Comparison of ENCODE assay signal across 8 mouse cellular contexts in the genomic region with DNA sequence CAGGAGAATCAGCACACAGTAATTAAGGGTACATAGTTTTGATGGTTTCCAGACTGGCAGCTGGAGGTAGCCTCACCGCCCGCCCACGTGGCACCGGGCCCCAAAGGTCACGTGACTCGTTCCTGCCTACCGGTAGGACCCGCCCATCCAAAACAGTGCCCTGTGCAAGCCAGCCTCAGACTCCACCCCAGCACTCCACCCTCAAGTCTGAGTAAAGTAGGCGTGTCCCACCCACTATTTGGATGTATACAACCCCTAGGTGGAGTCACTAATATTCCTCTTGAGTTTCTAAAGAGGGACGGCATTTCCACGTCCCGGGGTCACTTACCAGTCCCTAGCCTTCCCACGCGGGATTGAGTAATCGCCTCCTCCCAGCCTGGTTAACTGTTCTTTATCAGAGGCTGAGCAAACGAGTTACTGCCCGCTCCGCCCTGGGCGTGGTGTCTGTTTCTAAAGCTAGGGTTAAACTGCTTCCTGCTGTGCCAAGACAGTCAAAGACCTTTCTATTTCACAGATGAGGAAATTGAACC. TPM values are rescaled to one million over a fixed set of nuclear protein-coding genes. Genes with fewer than 3 reads are reported as not detected.
DNase-seq lines count a peak whose midpoint lies in the region; ATAC-seq and TF ChIP-seq lines count a peak whose summit lies in the region.

No protein-coding gene starts in this region.

- H3K27me3 ChIP-seq in forebrain, embryonic 16.5 days (replicated peaks; ENCODE audit: control insufficient read depth, insufficient read depth, low read length) = peaks cover 29% of the 10 kb centered on the region
- peaks cover 38% of the 10 kb centered on the region for H3K27me3 ChIP-seq in hindbrain, embryonic 11.5 days (ENCODE audit: control insufficient read depth, insufficient read depth, low read length)
- H3K27me3 ChIP-seq in limb, embryonic 15.5 days = peaks cover 10% of the 10 kb centered on the region; the same call in 1 of the 2 replicates
- H3K27me3 ChIP-seq in midbrain, embryonic 16.5 days (ENCODE audit: control insufficient read depth, insufficient read depth, low read depth, low read length) = peaks cover 27% of the 10 kb centered on the region
- no peaks in the 10 kb centered on the region for H3K27me3 ChIP-seq in stomach, embryonic 16.5 days (ENCODE audit: control insufficient read depth, insufficient read depth, low read length)

- peaks cover 14% of the 10 kb centered on the region for H3K36me3 ChIP-seq in ES-E14 (ENCODE audit: control insufficient read depth, insufficient read depth, low read length, poor library complexity, severe bottlenecking)
- H3K36me3 ChIP-seq in forebrain, embryonic 16.5 days (ENCODE audit: control insufficient read depth, insufficient read depth) = no peaks in the 10 kb centered on the region
- no peaks in the 10 kb centered on the region for H3K36me3 ChIP-seq in hindbrain, embryonic 11.5 days (ENCODE audit: control insufficient read depth, insufficient read depth, low read length)
- H3K36me3 ChIP-seq in limb, embryonic 15.5 days = peaks cover 10% of the 10 kb centered on the region
- no peaks in the 10 kb centered on the region for H3K36me3 ChIP-seq in midbrain, embryonic 16.5 days (ENCODE audit: control insufficient read depth, insufficient read depth, low read length)
- no peaks in the 10 kb centered on the region for H3K36me3 ChIP-seq in stomach, embryonic 16.5 days (ENCODE audit: control insufficient read depth, insufficient read depth, low read length)

- no peak for TF ChIP-seq CTCF in bone marrow macrophage, adult 2 months (IDR thresholded peaks at IDR 0.05; ENCODE audit: low read depth, low read length)

- in situ Hi-C loops in ES-E14 (cut with MboI; ENCODE audit: low sequenced_read_pairs in 2 of 2, unreplicated experiment in 2 of 2) = no loop called here

- no peak for ATAC-seq in forebrain, embryonic 16.5 days
- ATAC-seq in hindbrain, embryonic 11.5 days (ENCODE audit: low FRiP score) = peak; percentile 38; the same call in 1 of the 2 replicates
- peak; percentile 78 for ATAC-seq in limb, embryonic 15.5 days (ENCODE audit: insufficient number of reproducible peaks, low FRiP score, low TSS enrichment, low read depth)
- ATAC-seq in midbrain, embryonic 16.5 days = no peak
- ATAC-seq in stomach, embryonic 16.5 days (ENCODE audit: insufficient read depth, low FRiP score) = peak; percentile 84

- peak; percentile 89 for DNase-seq in ES-E14 (ENCODE audit: low read depth, low spot score)
- peak; percentile 72 for DNase-seq in hindbrain, embryonic 11.5 days (ENCODE audit: low spot score)
- no peak for DNase-seq in layer of hippocampus, adult 18-20 months (ENCODE audit: low spot score in 2 of 2)

- peak overlapping the region; percentile 69; the same call in 1 of the 2 replicates for H3K27ac ChIP-seq in ES-E14 (ENCODE audit: insufficient read depth, low read depth, low read length, poor library complexity, severe bottlenecking)
- H3K27ac ChIP-seq in bone marrow macrophage, adult 2 months (ENCODE audit: insufficient read depth, low read depth, low read length) = peak overlapping the region; percentile 92
- H3K27ac ChIP-seq in forebrain, embryonic 16.5 days (ENCODE audit: low read length) = no peak overlapping the region
- no peak overlapping the region for H3K27ac ChIP-seq in hindbrain, embryonic 11.5 days (ENCODE audit: low read depth, low read length)
- peak overlapping the region; percentile 83 for H3K27ac ChIP-seq in limb, embryonic 15.5 days
- H3K27ac ChIP-seq in midbrain, embryonic 16.5 days (ENCODE audit: low read length) = no peak overlapping the region
- H3K27ac ChIP-seq in stomach, embryonic 16.5 days (ENCODE audit: low read length) = peak overlapping the region; percentile 97

- TF ChIP-seq POLR2A in bone marrow macrophage, adult 2 months (IDR thresholded peaks at IDR 0.05; ENCODE audit: borderline replicate concordance, low read depth, low read length) = no peak

- 3% methylated on average over 19 of the region's 19 CpGs for WGBS in forebrain, embryonic 16.5 days
- WGBS in hindbrain, embryonic 11.5 days = 1% methylated on average over 19 of the region's 19 CpGs
- 1% methylated on average over 19 of the region's 19 CpGs for WGBS in limb, embryonic 15.5 days
- 4% methylated on average over 19 of the region's 19 CpGs for WGBS in midbrain, embryonic 16.5 days
- WGBS in stomach, embryonic 16.5 days = 3% methylated on average over 19 of the region's 19 CpGs

- peak overlapping the region; percentile 74 for H3K9ac ChIP-seq in ES-E14 (ENCODE audit: insufficient read depth, low read depth, low read length, poor library complexity, severe bottlenecking)
- H3K9ac ChIP-seq in forebrain, embryonic 16.5 days (replicated peaks; ENCODE audit: low read depth, low read length) = no peak overlapping the region
- H3K9ac ChIP-seq in hindbrain, embryonic 11.5 days (ENCODE audit: low read depth, low read length) = no peak overlapping the region
- H3K9ac ChIP-seq in limb, embryonic 15.5 days = peak overlapping the region; percentile 50
- H3K9ac ChIP-seq in midbrain, embryonic 16.5 days (ENCODE audit: low read depth, low read length) = peak overlapping the region; percentile 52; the same call in 1 of the 2 replicates
- peak overlapping the region; percentile 82 for H3K9ac ChIP-seq in stomach, embryonic 16.5 days (ENCODE audit: low read length)

- peaks cover 8 to 29% of the 10 kb centered on the region in 2 experiments; a peak in 3 of 4 replicates for H3K4me1 ChIP-seq in ES-E14 (ENCODE audit: control insufficient read depth in 2 of 2, insufficient read depth in 2 of 2, low read length in 2 of 2, poor library complexity in 1 of 2)
- peaks cover 25% of the 10 kb centered on the region for H3K4me1 ChIP-seq in bone marrow macrophage, adult 2 months (ENCODE audit: control insufficient read depth, insufficient read depth, low read length)
- H3K4me1 ChIP-seq in forebrain, embryonic 16.5 days (replicated peaks; ENCODE audit: control insufficient read depth, insufficient read depth, low read length) = peaks cover 26% of the 10 kb centered on the region
- H3K4me1 ChIP-seq in hindbrain, embryonic 11.5 days (replicated peaks; ENCODE audit: control insufficient read depth, insufficient read depth, low read length) = peaks cover 18% of the 10 kb centered on the region
- peaks cover 54% of the 10 kb centered on the region for H3K4me1 ChIP-seq in limb, embryonic 15.5 days
- peaks cover 20% of the 10 kb centered on the region for H3K4me1 ChIP-seq in midbrain, embryonic 16.5 days (ENCODE audit: control insufficient read depth, insufficient read depth, low read length)
- H3K4me1 ChIP-seq in stomach, embryonic 16.5 days (ENCODE audit: control insufficient read depth, insufficient read depth, low read length) = peaks cover 43% of the 10 kb centered on the region

- peak overlapping the region; percentile 47 for H3K4me2 ChIP-seq in forebrain, embryonic 16.5 days (ENCODE audit: low read length)
- peak overlapping the region; percentile 75 for H3K4me2 ChIP-seq in hindbrain, embryonic 11.5 days (replicated peaks; ENCODE audit: low read depth, low read length)
- H3K4me2 ChIP-seq in limb, embryonic 15.5 days = peak overlapping the region; percentile 93
- H3K4me2 ChIP-seq in midbrain, embryonic 16.5 days (ENCODE audit: low read length) = peak overlapping the region; percentile 48
- peak overlapping the region; percentile 83 for H3K4me2 ChIP-seq in stomach, embryonic 16.5 days (ENCODE audit: low read depth, low read length)

- H3K4me3 ChIP-seq in ES-E14 (ENCODE audit: insufficient read depth in 1 of 2, low read depth in 1 of 2, low read length in 2 of 2, poor library complexity in 1 of 2, severe bottlenecking in 1 of 2) = peak overlapping the region; percentile 73 to 78
- H3K4me3 ChIP-seq in bone marrow macrophage, adult 2 months (ENCODE audit: insufficient read depth, low read length) = peak overlapping the region; percentile 75
- H3K4me3 ChIP-seq in forebrain, embryonic 16.5 days (replicated peaks; ENCODE audit: low read length) = peak overlapping the region; percentile 19
- peak overlapping the region; percentile 34 for H3K4me3 ChIP-seq in hindbrain, embryonic 11.5 days (ENCODE audit: low read depth, low read length)
- peak overlapping the region; percentile 46 for H3K4me3 ChIP-seq in limb, embryonic 15.5 days
- peak overlapping the region; percentile 20 for H3K4me3 ChIP-seq in midbrain, embryonic 16.5 days (ENCODE audit: low read depth, low read length)
- H3K4me3 ChIP-seq in stomach, embryonic 16.5 days (replicated peaks; ENCODE audit: low read length) = peak overlapping the region; percentile 61

- no peaks in the 10 kb centered on the region for H3K9me3 ChIP-seq in ES-E14 (ENCODE audit: control insufficient read depth, insufficient read depth, low read depth, low read length)
- no peaks in the 10 kb centered on the region for H3K9me3 ChIP-seq in forebrain, embryonic 16.5 days (ENCODE audit: control insufficient read depth, low read length)
- H3K9me3 ChIP-seq in hindbrain, embryonic 11.5 days (ENCODE audit: control insufficient read depth, low read length) = no peaks in the 10 kb centered on the region
- H3K9me3 ChIP-seq in limb, embryonic 15.5 days = no peaks in the 10 kb centered on the region
- no peaks in the 10 kb centered on the region; the same call in 1 of the 2 replicates for H3K9me3 ChIP-seq in midbrain, embryonic 16.5 days (replicated peaks; ENCODE audit: control insufficient read depth, low read length, poor library complexity, severe bottlenecking)
- no peaks in the 10 kb centered on the region for H3K9me3 ChIP-seq in stomach, embryonic 16.5 days (replicated peaks; ENCODE audit: control insufficient read depth, low read length)

RNA-seq across cellular contexts. Expression of a gene that starts 1.2 kb away (rescaled TPM):
- total RNA-seq in ES-E14 (2012; rRNA removed) = 3.9 and 7.6 TPM in 2 replicates
- 2.1 and 2.7 TPM in 2 replicates for polyA plus RNA-seq in bone marrow macrophage, adult 2 months (2012; ENCODE audit: insufficient read depth, insufficient read length, missing spikeins)
- polyA plus RNA-seq in forebrain, embryonic 16.5 days (2015; fragmentation: Nextera tagmentation; extraction: Ambion mirVana) = 0.78 and 0.99 TPM in 2 replicates
- 0.86 and 0.93 TPM in 2 replicates for polyA plus RNA-seq in hindbrain, embryonic 11.5 days (2014; fragmentation: Nextera tagmentation; extraction: Ambion mirVana)
- polyA plus RNA-seq in limb, embryonic 15.5 days (2015; fragmentation: Nextera tagmentation; extraction: Ambion mirVana) = 1.2 and 2.0 TPM in 2 replicates
- 0.73 and 1.6 TPM in 2 replicates for polyA plus RNA-seq in midbrain, embryonic 16.5 days (2015; fragmentation: Nextera tagmentation; extraction: Ambion mirVana)
- polyA plus RNA-seq in stomach, embryonic 16.5 days (2015; fragmentation: Nextera tagmentation; extraction: Ambion mirVana) = 3.2 and 3.7 TPM in 2 replicates
- 1 to 10 TPM in 1 of 2 experiments, under 1 TPM in 1; 0.72 to 1.1 TPM for total RNA-seq in layer of hippocampus, adult 18-20 months (2021)

RNA-seq across cellular contexts. Expression of a gene that starts 1.4 kb away (rescaled TPM):
- total RNA-seq in ES-E14 (2012; rRNA removed) = 36.0 and 79.1 TPM in 2 replicates
- polyA plus RNA-seq in bone marrow macrophage, adult 2 months (2012; ENCODE audit: insufficient read depth, insufficient read length, missing spikeins) = 16.7 and 36.7 TPM in 2 replicates
- 2.7 and 3.3 TPM in 2 replicates for polyA plus RNA-seq in forebrain, embryonic 16.5 days (2015; fragmentation: Nextera tagmentation; extraction: Ambion mirVana)
- 8.1 and 9.5 TPM in 2 replicates for polyA plus RNA-seq in hindbrain, embryonic 11.5 days (2014; fragmentation: Nextera tagmentation; extraction: Ambion mirVana)
- polyA plus RNA-seq in limb, embryonic 15.5 days (2015; fragmentation: Nextera tagmentation; extraction: Ambion mirVana) = 24.5 and 25.9 TPM in 2 replicates
- polyA plus RNA-seq in midbrain, embryonic 16.5 days (2015; fragmentation: Nextera tagmentation; extraction: Ambion mirVana) = 4.2 and 4.5 TPM in 2 replicates
- 31.6 and 36.8 TPM in 2 replicates for polyA plus RNA-seq in stomach, embryonic 16.5 days (2015; fragmentation: Nextera tagmentation; extraction: Ambion mirVana)
- 10 to 100 TPM in 1 of 2 experiments, 1 to 10 TPM in 1; 5.9 to 10.6 TPM for total RNA-seq in layer of hippocampus, adult 18-20 months (2021)

RNA-seq across cellular contexts. Expression of a gene that starts 16.8 kb away (rescaled TPM):
- total RNA-seq in ES-E14 (2012; rRNA removed) = not detected in 2 replicates
- not detected in 2 replicates for polyA plus RNA-seq in bone marrow macrophage, adult 2 months (2012; ENCODE audit: insufficient read depth, insufficient read length, missing spikeins)
- not detected in 2 replicates for polyA plus RNA-seq in forebrain, embryonic 16.5 days (2015; fragmentation: Nextera tagmentation; extraction: Ambion mirVana)
- 1.5 TPM in 1 of 2 replicates, not detected in the other for polyA plus RNA-seq in hindbrain, embryonic 11.5 days (2014; fragmentation: Nextera tagmentation; extraction: Ambion mirVana)
- 0.55 TPM in 1 of 2 replicates, not detected in the other for polyA plus RNA-seq in limb, embryonic 15.5 days (2015; fragmentation: Nextera tagmentation; extraction: Ambion mirVana)
- polyA plus RNA-seq in midbrain, embryonic 16.5 days (2015; fragmentation: Nextera tagmentation; extraction: Ambion mirVana) = not detected in 2 replicates
- polyA plus RNA-seq in stomach, embryonic 16.5 days (2015; fragmentation: Nextera tagmentation; extraction: Ambion mirVana) = 2.5 and 4.7 TPM in 2 replicates
- total RNA-seq in layer of hippocampus, adult 18-20 months (2021) = under 1 TPM in 1 of 2 experiments, not detected in 1; 0.40 TPM

RNA-seq across cellular contexts. Expression of a gene that starts 28.8 kb away (rescaled TPM):
- 0.40 and 0.42 TPM in 2 replicates for total RNA-seq in ES-E14 (2012; rRNA removed)
- polyA plus RNA-seq in bone marrow macrophage, adult 2 months (2012; ENCODE audit: insufficient read depth, insufficient read length, missing spikeins) = 4.0 and 5.0 TPM in 2 replicates
- 0.19 and 0.90 TPM in 2 replicates for polyA plus RNA-seq in forebrain, embryonic 16.5 days (2015; fragmentation: Nextera tagmentation; extraction: Ambion mirVana)
- 0.83 and 1.2 TPM in 2 replicates for polyA plus RNA-seq in hindbrain, embryonic 11.5 days (2014; fragmentation: Nextera tagmentation; extraction: Ambion mirVana)
- polyA plus RNA-seq in limb, embryonic 15.5 days (2015; fragmentation: Nextera tagmentation; extraction: Ambion mirVana) = 0.50 and 0.71 TPM in 2 replicates
- polyA plus RNA-seq in midbrain, embryonic 16.5 days (2015; fragmentation: Nextera tagmentation; extraction: Ambion mirVana) = 0.99 and 1.6 TPM in 2 replicates
- 0.16 and 0.68 TPM in 2 replicates for polyA plus RNA-seq in stomach, embryonic 16.5 days (2015; fragmentation: Nextera tagmentation; extraction: Ambion mirVana)
- total RNA-seq in layer of hippocampus, adult 18-20 months (2021) = 1 to 10 TPM; 1.5 to 2.2 TPM

RNA-seq across cellular contexts. Expression of a gene that starts 28.8 kb away (rescaled TPM):
- total RNA-seq in ES-E14 (2012; rRNA removed) = 69.6 and 98.0 TPM in 2 replicates
- 183 and 189 TPM in 2 replicates for polyA plus RNA-seq in bone marrow macrophage, adult 2 months (2012; ENCODE audit: insufficient read depth, insufficient read length, missing spikeins)
- 13.1 and 14.4 TPM in 2 replicates for polyA plus RNA-seq in forebrain, embryonic 16.5 days (2015; fragmentation: Nextera tagmentation; extraction: Ambion mirVana)
- polyA plus RNA-seq in hindbrain, embryonic 11.5 days (2014; fragmentation: Nextera tagmentation; extraction: Ambion mirVana) = 28.0 and 33.7 TPM in 2 replicates
- 74.0 and 85.6 TPM in 2 replicates for polyA plus RNA-seq in limb, embryonic 15.5 days (2015; fragmentation: Nextera tagmentation; extraction: Ambion mirVana)
- polyA plus RNA-seq in midbrain, embryonic 16.5 days (2015; fragmentation: Nextera tagmentation; extraction: Ambion mirVana) = 12.8 and 13.8 TPM in 2 replicates
- 129 and 157 TPM in 2 replicates for polyA plus RNA-seq in stomach, embryonic 16.5 days (2015; fragmentation: Nextera tagmentation; extraction: Ambion mirVana)
- 10 to 100 TPM; 12.3 to 12.4 TPM for total RNA-seq in layer of hippocampus, adult 18-20 months (2021)

Comparison
In these comparisons a context has a peak if more than half of its experiments do, and no peak if none do; other contexts are left out.
1. DNase-seq: peak in ES-E14 (single experiment) and hindbrain, embryonic 11.5 days (single experiment); none in layer of hippocampus, adult 18-20 months (0 of 2).
2. H3K27ac ChIP-seq: peak in ES-E14 (single experiment), bone marrow macrophage, adult 2 months (single experiment), limb, embryonic 15.5 days (single experiment) and stomach, embryonic 16.5 days (single experiment); none in forebrain, embryonic 16.5 days (single experiment), hindbrain, embryonic 11.5 days (single experiment) and midbrain, embryonic 16.5 days (single experiment).
3. H3K4me3 ChIP-seq: peak in every context shown above with its lines; median percentile 76 in ES-E14; 75 in bone marrow macrophage, adult 2 months; 61 in stomach, embryonic 16.5 days; 46 in limb, embryonic 15.5 days; 34 in hindbrain, embryonic 11.5 days; 20 in midbrain, embryonic 16.5 days; 19 in forebrain, embryonic 16.5 days.
4. H3K9ac ChIP-seq: peak in ES-E14 (single experiment), limb, embryonic 15.5 days (single experiment), midbrain, embryonic 16.5 days (single experiment) and stomach, embryonic 16.5 days (single experiment); none in forebrain, embryonic 16.5 days (single experiment) and hindbrain, embryonic 11.5 days (single experiment).
5. ATAC-seq: peak in hindbrain, embryonic 11.5 days (single experiment), limb, embryonic 15.5 days (single experiment) and stomach, embryonic 16.5 days (single experiment); none in forebrain, embryonic 16.5 days (single experiment) and midbrain, embryonic 16.5 days (single experiment).
6. Peak in every context shown above with its lines, with median percentiles within 50 percentile points of each other: H3K4me2 ChIP-seq.